Mouse (Mus musculus) small intestine, adult 2 months (tissue): ENCODE results near the gene Tmem258.
"Not testable (repeated sequence)": the region's sequence is repeated elsewhere in the genome, so short reads cannot be mapped to it uniquely, and the experiment has no call there.

ENCODE experiments used
- CTCF ChIP-seq: fragments of 200-500 bp; IDR thresholded peaks from 2 replicates; pipeline ENCODE4 v1.5.1; 2012; ENCODE audit warnings: low read depth, mild to moderate bottlenecking, control low read depth, inconsistent platforms, low read length, moderate library complexity, mixed read lengths; ENCODE audit not compliant: insufficient replicate concordance, insufficient read length; ENCODE audit errors: extremely low read depth
- POLR2A ChIP-seq: fragments of 200-500 bp; IDR thresholded peaks from 2 replicates; pipeline ENCODE4 v1.6.1; 2012; ENCODE audit warnings: low read depth, mild to moderate bottlenecking, control low read depth, inconsistent platforms, low read length, moderate library complexity

DNA sequence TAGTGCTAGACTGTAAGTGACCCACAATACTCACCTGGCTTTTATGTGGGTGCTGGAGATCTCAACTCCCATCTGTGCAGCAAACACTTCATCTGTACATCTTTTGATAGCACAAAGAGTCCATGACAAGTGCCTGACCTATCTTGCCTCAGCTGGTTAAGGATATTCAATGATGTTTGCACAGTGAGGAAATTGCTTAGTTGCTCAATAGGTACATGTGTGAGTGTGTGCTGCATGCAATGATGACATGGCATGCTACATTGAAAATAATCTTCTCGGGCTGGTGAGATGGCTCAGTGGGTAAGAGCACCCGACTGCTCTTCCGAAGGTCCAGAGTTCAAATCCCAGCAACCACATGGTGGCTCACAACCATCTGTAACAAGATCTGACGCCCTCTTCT is 37.9 kb upstream of the Tmem258 start:
- not testable (repeated sequence) for TF ChIP-seq CTCF, POLR2A
